ENCODE assay signal across 8 mouse cellular contexts in the genomic region with DNA sequence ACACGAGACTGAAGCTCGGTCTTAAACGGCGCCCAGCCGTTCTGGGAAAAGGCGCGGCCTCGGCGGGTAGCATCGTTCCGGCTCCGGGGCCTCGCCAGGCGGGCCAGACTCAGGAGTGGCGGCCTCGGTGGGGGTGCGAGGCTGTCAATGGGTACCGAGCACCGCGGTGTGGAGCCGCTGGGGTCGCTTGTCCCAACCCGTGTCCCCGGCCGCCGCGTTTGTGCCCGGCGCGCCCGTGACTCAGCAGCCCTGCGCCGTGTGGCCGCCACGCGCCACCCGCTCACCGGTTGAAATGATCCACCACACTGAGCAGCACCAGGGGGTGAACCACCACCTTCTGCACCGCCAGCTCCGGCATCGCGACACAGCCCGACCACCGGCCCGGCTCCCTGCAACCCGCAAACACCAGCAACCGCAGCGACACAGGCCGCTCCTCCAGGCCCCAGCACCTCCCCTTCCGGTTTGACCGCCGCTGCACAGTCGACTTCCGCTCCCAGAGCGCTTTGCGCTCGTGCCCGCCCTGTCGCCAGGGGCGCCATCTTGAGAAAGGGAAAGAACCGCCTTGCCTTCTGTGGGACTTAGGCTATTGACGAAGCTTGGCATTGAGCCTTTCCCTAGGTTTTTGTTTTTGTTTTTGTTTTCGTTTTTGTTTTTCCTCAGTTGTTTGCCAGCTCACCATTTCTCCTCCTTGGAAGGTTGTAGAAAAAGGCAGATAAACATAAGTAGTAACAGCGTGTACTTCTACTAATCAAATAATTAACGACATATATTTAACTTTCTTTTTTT. TPM values are rescaled to one million over a fixed set of nuclear protein-coding genes. Genes with fewer than 3 reads are reported as not detected.
A peak's percentile ranks its signal among the peaks of the same experiment; 100 is the strongest.
DNase-seq lines count a peak whose midpoint lies in the region; ATAC-seq and TF ChIP-seq lines count a peak whose summit lies in the region.

A gene (minus strand): TSS at position 470 of the 786 bp plus-strand sequence.

- peaks cover 22 to 31% of the 10 kb centered on the region in 2 experiments for H3K36me3 ChIP-seq in CH12.LX (replicated peaks in 1 of 2; ENCODE audit: control insufficient read depth in 1 of 2, insufficient read depth in 1 of 2, low read length in 1 of 2)
- peaks cover 32% of the 10 kb centered on the region for H3K36me3 ChIP-seq in forebrain, embryonic 12.5 days (replicated peaks)
- H3K36me3 ChIP-seq in heart, postnatal 0 days (replicated peaks; ENCODE audit: control insufficient read depth, insufficient read depth, low read length) = peaks cover 21% of the 10 kb centered on the region
- H3K36me3 ChIP-seq in liver, embryonic 16.5 days (ENCODE audit: control insufficient read depth, insufficient read depth) = peaks cover 21% of the 10 kb centered on the region
- H3K36me3 ChIP-seq in neural tube, embryonic 13.5 days = peaks cover 30% of the 10 kb centered on the region
- peaks cover 1% of the 10 kb centered on the region; the same call in 1 of the 2 replicates for H3K36me3 ChIP-seq in testis, adult 2 months (ENCODE audit: control insufficient read depth, insufficient read depth, low read length)

- peak within 1 kb of the TSS; percentile 84 for H3K9ac ChIP-seq in CH12.LX (ENCODE audit: insufficient read depth, low read depth)
- H3K9ac ChIP-seq in forebrain, embryonic 12.5 days = peak within 1 kb of the TSS; percentile 92
- H3K9ac ChIP-seq in heart, postnatal 0 days (replicated peaks; ENCODE audit: low read depth, low read length) = peak within 1 kb of the TSS; percentile 67
- H3K9ac ChIP-seq in liver, embryonic 16.5 days (ENCODE audit: low read depth, low read length) = peak within 1 kb of the TSS; percentile 87
- H3K9ac ChIP-seq in neural tube, embryonic 13.5 days = peak within 1 kb of the TSS; percentile 92

- H3K27ac ChIP-seq in CH12.LX (ENCODE audit: insufficient read depth, low read depth) = peak within 1 kb of the TSS; percentile 76
- peak within 1 kb of the TSS; percentile 88 for H3K27ac ChIP-seq in forebrain, embryonic 12.5 days
- H3K27ac ChIP-seq in heart, postnatal 0 days (ENCODE audit: low read depth) = peak within 1 kb of the TSS; percentile 46
- H3K27ac ChIP-seq in liver, embryonic 16.5 days (ENCODE audit: low read length) = peak within 1 kb of the TSS; percentile 78
- H3K27ac ChIP-seq in neural tube, embryonic 13.5 days (replicated peaks) = peak within 1 kb of the TSS; percentile 90
- peak within 1 kb of the TSS; percentile 97 for H3K27ac ChIP-seq in testis, adult 2 months (ENCODE audit: control insufficient read depth, insufficient read depth, low read depth, low read length)

- H3K4me2 ChIP-seq in CH12.LX (ENCODE audit: insufficient read depth, low read depth, poor library complexity, severe bottlenecking) = peak within 1 kb of the TSS; percentile 61; the same call in 1 of the 2 replicates
- H3K4me2 ChIP-seq in forebrain, embryonic 12.5 days = peak within 1 kb of the TSS; percentile 84
- peak within 1 kb of the TSS; percentile 95 for H3K4me2 ChIP-seq in heart, postnatal 0 days (ENCODE audit: low read depth, low read length)
- H3K4me2 ChIP-seq in liver, embryonic 16.5 days (ENCODE audit: low read depth, low read length) = peak within 1 kb of the TSS; percentile 65
- H3K4me2 ChIP-seq in neural tube, embryonic 13.5 days = peak within 1 kb of the TSS; percentile 94

- in situ Hi-C loops in CH12.LX (cut with MboI; ENCODE audit: low pct_ligation_motif_present, low pct_unique_long_range_greater_than_20kb, low sequenced_read_pairs) = no loop called here

- H3K9me3 ChIP-seq in CH12.LX (replicated peaks; ENCODE audit: low read length) = no peaks in the 10 kb centered on the region
- no peaks in the 10 kb centered on the region for H3K9me3 ChIP-seq in forebrain, embryonic 12.5 days
- no peaks in the 10 kb centered on the region for H3K9me3 ChIP-seq in heart, postnatal 0 days (replicated peaks; ENCODE audit: control insufficient read depth, low read length)
- no peaks in the 10 kb centered on the region for H3K9me3 ChIP-seq in liver, embryonic 16.5 days (replicated peaks; ENCODE audit: control insufficient read depth, low read length)
- no peaks in the 10 kb centered on the region for H3K9me3 ChIP-seq in neural tube, embryonic 13.5 days

- peak; percentile 94 for DNase-seq in CH12.LX (ENCODE audit: extremely low read depth)
- DNase-seq in c-Kit-positive CD71-positive TER-119-negative erythroid progenitor cells, embryonic 14.5 days (ENCODE audit: low read depth) = peak; percentile 91
- DNase-seq in heart, postnatal 0 days (ENCODE audit: low spot score) = peak; percentile 94
- peak; percentile 96 to 97 for DNase-seq in kidney, postnatal 4 days

- peaks cover 38% of the 10 kb centered on the region for H3K79me2 ChIP-seq in CH12.LX (replicated peaks; ENCODE audit: control insufficient read depth, extremely low read depth, insufficient read depth, poor library complexity, severe bottlenecking)

- peak; percentile 96 for ATAC-seq in forebrain, embryonic 12.5 days (ENCODE audit: low FRiP score)
- peak; percentile 97 for ATAC-seq in heart, postnatal 0 days (ENCODE audit: insufficient read depth, low read depth)
- peak; percentile 95 for ATAC-seq in liver, embryonic 16.5 days (ENCODE audit: low read depth)
- ATAC-seq in neural tube, embryonic 13.5 days (ENCODE audit: low read depth) = peak; percentile 95

- TF ChIP-seq RAD21 in CH12.LX (IDR thresholded peaks at IDR 0.05; ENCODE audit: low read depth, low read length) = no peak

- peak within 1 kb of the TSS; percentile 95 to 98 (median 95) for H3K4me3 ChIP-seq in CH12.LX (replicated peaks in 1 of 3; ENCODE audit: low read depth in 2 of 3, low read length in 2 of 3, poor library complexity in 1 of 3)
- peak within 1 kb of the TSS; percentile 91 for H3K4me3 ChIP-seq in forebrain, embryonic 12.5 days (replicated peaks)
- peak within 1 kb of the TSS; percentile 63 for H3K4me3 ChIP-seq in heart, postnatal 0 days (ENCODE audit: low read depth, low read length)
- H3K4me3 ChIP-seq in liver, embryonic 16.5 days (ENCODE audit: low read depth, low read length) = peak within 1 kb of the TSS; percentile 90
- peak within 1 kb of the TSS; percentile 97 for H3K4me3 ChIP-seq in neural tube, embryonic 13.5 days
- peak within 1 kb of the TSS; percentile 100 for H3K4me3 ChIP-seq in testis, adult 2 months (ENCODE audit: control insufficient read depth, low read depth, low read length)

- dilution Hi-C loops in CH12.LX (cut with MboI; ENCODE audit: extremely low pct_ligation_motif_present, extremely low pct_unique_long_range_greater_than_20kb, low sequenced_read_pairs) = no loop called here

- WGBS in forebrain, embryonic 12.5 days = 2% methylated on average over 65 of the region's 65 CpGs
- 2% methylated on average over 57 of the region's 65 CpGs for WGBS in heart, postnatal 0 days
- WGBS in liver, embryonic 16.5 days (ENCODE audit: insufficient replicate concordance) = 1% methylated on average over 65 of the region's 65 CpGs
- WGBS in neural tube, embryonic 13.5 days = 1% methylated on average over 60 of the region's 65 CpGs

- H3K27me3 ChIP-seq in CH12.LX (replicated peaks) = no peaks in the 10 kb centered on the region
- 0 out of 2 replicates have a peak, but pooled peaks cover 3% of the 10 kb centered on the region for H3K27me3 ChIP-seq in forebrain, embryonic 12.5 days
- H3K27me3 ChIP-seq in heart, postnatal 0 days (ENCODE audit: control insufficient read depth, insufficient read depth, low read length) = no peaks in the 10 kb centered on the region
- no peaks in the 10 kb centered on the region for H3K27me3 ChIP-seq in liver, embryonic 16.5 days (ENCODE audit: control insufficient read depth, insufficient read depth, low read depth, low read length)
- H3K27me3 ChIP-seq in neural tube, embryonic 13.5 days = no peaks in the 10 kb centered on the region
- H3K27me3 ChIP-seq in testis, adult 2 months (ENCODE audit: control insufficient read depth, insufficient read depth, low read length) = no peaks in the 10 kb centered on the region

- no peak for TF ChIP-seq EP300 in CH12.LX (IDR thresholded peaks at IDR 0.05; ENCODE audit: low read length)
- no peak for TF ChIP-seq EP300 in heart, postnatal 0 days (IDR thresholded peaks at IDR 0.05; ENCODE audit: low read depth)

- peak; percentile 87 for TF ChIP-seq POLR2A in CH12.LX (IDR thresholded peaks at IDR 0.05; ENCODE audit: low read depth, low read length)
- peak; percentile 96 for TF ChIP-seq POLR2A in testis, adult 2 months (IDR thresholded peaks at IDR 0.05; ENCODE audit: control insufficient read depth, low read depth, low read length)

- no peak for TF ChIP-seq CTCF in CH12.LX (conservative IDR thresholded peaks at IDR 0.05 in 1 of 2, IDR thresholded peaks at IDR 0.05 in 1 of 2; ENCODE audit: low read depth in 2 of 2, low read length in 2 of 2)
- TF ChIP-seq CTCF in heart, postnatal 0 days (IDR thresholded peaks at IDR 0.05; ENCODE audit: low read depth) = peak; percentile 48
- TF ChIP-seq CTCF in testis, adult 2 months (IDR thresholded peaks at IDR 0.05; ENCODE audit: control insufficient read depth, insufficient read depth, insufficient replicate concordance, low read depth, low read length) = no peak

- peaks cover 3 to 17% of the 10 kb centered on the region in 2 experiments; a peak in 3 of 4 replicates for H3K4me1 ChIP-seq in CH12.LX (ENCODE audit: control insufficient read depth in 1 of 2, insufficient read depth in 2 of 2)
- H3K4me1 ChIP-seq in forebrain, embryonic 12.5 days = peaks cover 18% of the 10 kb centered on the region
- peaks cover 9% of the 10 kb centered on the region for H3K4me1 ChIP-seq in heart, postnatal 0 days (ENCODE audit: control insufficient read depth, insufficient read depth)
- peaks cover 11% of the 10 kb centered on the region for H3K4me1 ChIP-seq in liver, embryonic 16.5 days (ENCODE audit: control insufficient read depth, low read depth, low read length)
- peaks cover 20% of the 10 kb centered on the region for H3K4me1 ChIP-seq in neural tube, embryonic 13.5 days (replicated peaks)
- peaks cover 3% of the 10 kb centered on the region for H3K4me1 ChIP-seq in testis, adult 2 months (ENCODE audit: control insufficient read depth, insufficient read depth, low read length)

TF ChIP-seq in CH12.LX, 34 proteins besides CTCF, POLR2A, EP300 and RAD21 (continues in another document):
- TF ChIP-seq RCOR1 (conservative IDR thresholded peaks at IDR 0.05; ENCODE audit: low read depth, low read length) = no peak; the same call in 1 of the 2 replicates
- TF ChIP-seq MEF2A (IDR thresholded peaks at IDR 0.05; ENCODE audit: borderline replicate concordance, low read depth, low read length) = no peak
- TF ChIP-seq MYC (IDR thresholded peaks at IDR 0.05; ENCODE audit: low read depth, low read length) = peak; percentile 38; the same call in 1 of the 2 replicates

RNA-seq across cellular contexts. Expression of the gene that starts here (rescaled TPM):
- total RNA-seq in CH12.LX (2012; rRNA removed) (110 and 134 TPM in 2 replicates), CH12.LX (2014; rRNA removed) (56.7 and 59.7 TPM in 2 replicates)
- 345 and 353 TPM in 2 replicates for polyA plus RNA-seq in CH12.LX (2012; ENCODE audit: insufficient read length, low read depth)
- polyA plus RNA-seq in forebrain, embryonic 12.5 days (2016; fragmentation: Nextera tagmentation; extraction: Ambion mirVana) = 291 and 295 TPM in 2 replicates
- 25.4 and 27.6 TPM in 2 replicates for total RNA-seq in heart, postnatal 0 days (2014; rRNA removed; ENCODE audit: low replicate concordance)
- 158 and 159 TPM in 2 replicates for polyA plus RNA-seq in heart, postnatal 0 days (2015; fragmentation: Nextera tagmentation; extraction: Ambion mirVana)
- polyA plus RNA-seq in liver, embryonic 16.5 days (2015; fragmentation: Nextera tagmentation; extraction: Ambion mirVana) = 99.8 and 109 TPM in 2 replicates
- polyA plus RNA-seq in neural tube, embryonic 13.5 days (2015; fragmentation: Nextera tagmentation; extraction: Ambion mirVana) = 259 and 285 TPM in 2 replicates
- polyA plus RNA-seq in testis, adult 2 months (2012; rRNA removed) = 60.7 and 70.6 TPM in 2 replicates

Comparison
In these comparisons a context has a peak if more than half of its experiments do, and no peak if none do; other contexts are left out.
1. Peak in every context shown above with its lines: DNase-seq, ATAC-seq, H3K4me3 ChIP-seq and H3K27ac ChIP-seq.
2. H3K27ac ChIP-seq: peak in every context shown above with its lines; median percentile 97 in testis, adult 2 months; 90 in neural tube, embryonic 13.5 days; 88 in forebrain, embryonic 12.5 days; 78 in liver, embryonic 16.5 days; 76 in CH12.LX; 46 in heart, postnatal 0 days.